Mouse (Mus musculus): ENCODE measurements around the gene Mylk.
A peak's percentile ranks its signal among the peaks of the same experiment; 100 is the strongest.
"Not testable (repeated sequence)": the region's sequence is repeated elsewhere in the genome, so short reads cannot be mapped to it uniquely, and the experiment has no call there.

Gene Mylk

DNA sequence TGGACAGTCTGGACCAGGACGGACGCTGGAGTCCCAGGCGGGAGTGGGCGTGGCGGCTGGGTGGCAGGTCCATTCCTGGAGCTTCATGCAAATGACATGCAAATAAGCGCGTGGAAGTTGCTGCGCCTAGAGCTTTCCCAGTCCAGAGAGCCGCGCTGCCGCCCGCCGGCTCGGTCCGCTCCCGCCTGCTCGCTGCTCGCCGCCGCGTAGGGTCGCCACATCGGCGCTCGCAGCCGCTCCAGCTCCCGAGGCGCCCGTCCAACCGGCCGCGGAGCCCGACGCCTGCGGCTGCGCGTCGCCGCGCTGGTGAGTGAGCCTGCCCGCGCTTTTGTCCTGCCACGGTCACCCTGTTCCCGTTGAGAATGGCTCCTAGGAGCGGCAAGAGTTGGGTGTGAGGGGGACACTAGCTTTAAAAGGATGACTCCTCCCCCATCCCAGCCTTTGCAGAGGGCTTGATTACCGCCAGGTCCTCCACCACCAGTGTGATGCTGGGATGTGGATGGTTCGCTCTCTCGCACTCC is at the start of gene Mylk:
Gene Mylk, plus strand, starts transcription at position 146 of the 521 bp plus-strand sequence.
- no peak for DNase-seq (ENCODE audit: low read depth)

DNA sequence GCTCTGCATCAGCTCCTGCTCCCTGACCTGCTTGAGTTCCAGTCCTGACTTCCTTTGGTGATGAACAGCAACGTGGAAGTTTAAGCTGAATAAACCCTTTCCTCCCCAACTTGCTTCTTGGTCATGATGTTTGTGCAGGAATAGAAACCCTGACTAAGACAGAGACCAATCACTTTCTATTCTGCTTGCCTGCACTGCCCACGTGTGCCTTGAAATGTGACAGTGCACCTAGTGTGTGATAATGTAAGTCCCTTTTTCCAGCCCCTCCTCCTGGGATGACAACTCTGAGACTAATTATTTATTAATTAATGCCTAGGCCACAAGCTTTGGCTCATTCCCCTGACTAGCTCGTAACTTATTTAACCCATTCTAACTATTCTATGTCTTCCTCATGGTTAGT is 46.3 kb upstream of the Mylk start:
- not testable (repeated sequence) for DNase-seq (ENCODE audit: low read depth)

DNA sequence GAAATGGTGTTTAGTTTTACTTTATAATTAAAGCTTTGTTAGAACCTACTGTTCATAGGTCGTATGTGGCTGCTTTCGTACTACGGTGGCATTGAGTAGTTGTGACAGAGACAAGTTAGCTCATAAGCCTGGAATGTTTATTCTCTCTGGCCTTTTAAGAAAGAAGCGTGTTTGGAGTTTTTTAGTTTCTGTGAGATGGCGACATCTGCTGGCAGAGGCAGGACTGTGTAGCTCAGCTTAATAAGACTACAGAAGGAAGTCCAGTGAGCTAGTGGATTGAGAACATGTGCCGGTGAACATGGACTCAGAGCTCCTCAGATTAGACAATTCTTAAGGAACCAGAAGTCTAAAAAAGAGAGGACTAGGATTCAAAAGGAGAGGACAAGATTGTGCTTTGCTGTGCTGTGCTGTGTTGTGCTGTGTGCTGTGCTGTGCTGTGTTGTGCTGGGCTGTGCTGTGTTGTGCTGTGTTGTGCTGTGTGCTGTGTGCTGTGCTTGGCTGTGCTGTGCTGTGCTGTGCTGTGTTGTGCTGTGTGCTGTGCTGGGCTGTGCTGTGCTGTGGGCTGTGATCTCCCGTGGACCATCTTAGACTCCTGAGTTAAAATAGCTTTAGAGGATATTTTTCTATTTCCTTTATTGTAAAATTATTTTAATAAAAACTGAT is 44.7 kb upstream of the Mylk start:
- peak; percentile 91 for DNase-seq (ENCODE audit: low read depth)

DNA sequence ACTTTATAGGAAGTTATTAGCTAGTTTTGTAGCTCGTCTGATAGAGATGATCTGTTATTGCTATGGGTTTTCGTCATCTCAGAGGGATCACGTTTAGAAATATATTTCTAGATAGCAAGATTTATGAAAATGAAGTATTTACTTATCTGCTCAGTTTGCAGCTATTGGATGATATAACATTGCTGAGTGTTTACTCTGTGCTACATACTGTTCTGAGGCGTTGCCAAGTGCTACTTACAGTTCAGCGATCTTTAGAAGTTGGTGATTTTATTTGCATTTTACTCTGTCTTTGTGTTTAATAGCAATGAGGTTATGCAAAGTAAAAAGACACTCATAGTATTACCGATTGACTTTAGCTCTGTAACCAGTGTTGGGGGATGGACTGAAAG is 44.2 kb upstream of the Mylk start:
- DNase-seq (ENCODE audit: low read depth) = no peak

DNA sequence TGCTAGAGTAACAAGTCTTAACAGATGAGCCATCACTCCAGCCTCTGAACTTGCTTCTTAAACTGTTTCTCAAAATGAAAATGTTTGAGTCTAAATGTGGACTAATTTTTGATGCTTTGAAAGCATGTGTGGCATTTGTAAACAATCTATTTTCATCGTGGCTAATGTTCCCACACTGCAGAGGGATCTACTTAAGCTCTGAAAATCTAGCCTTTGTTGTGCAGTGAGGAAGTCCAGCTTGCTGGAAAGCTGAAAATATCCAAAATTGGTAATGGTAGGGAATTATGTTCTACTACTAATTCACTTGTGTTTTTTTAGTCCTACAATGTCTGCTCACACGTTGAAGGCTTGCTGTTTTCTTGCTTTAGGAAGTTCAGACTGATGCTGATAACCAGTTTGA is 39.0 kb upstream of the Mylk start:
- no peak for DNase-seq (ENCODE audit: low read depth)

DNA sequence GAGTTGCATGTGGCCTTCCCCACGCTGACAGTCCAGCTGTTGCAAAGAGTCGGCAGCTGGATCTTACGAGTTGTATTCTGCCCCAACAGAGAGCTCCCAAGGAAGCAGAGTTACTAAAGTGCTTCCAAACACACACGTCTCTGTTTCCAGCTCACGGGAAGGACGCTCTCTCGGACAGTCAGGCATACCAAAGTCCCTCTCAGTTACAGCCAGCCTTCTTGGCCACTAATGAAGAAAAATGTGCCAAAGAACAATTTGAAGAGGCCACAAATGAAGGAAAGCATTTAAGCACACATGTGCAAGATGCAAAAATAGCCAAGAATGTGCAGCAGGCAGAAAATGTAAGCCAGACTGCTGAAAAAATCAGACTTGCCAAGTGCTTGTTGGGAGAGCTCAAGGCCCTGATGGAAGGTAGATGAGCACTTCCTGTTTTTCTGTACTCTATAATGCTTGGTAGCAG is 38.5 kb upstream of the Mylk start:
- no peak for DNase-seq (ENCODE audit: low read depth)

DNA sequence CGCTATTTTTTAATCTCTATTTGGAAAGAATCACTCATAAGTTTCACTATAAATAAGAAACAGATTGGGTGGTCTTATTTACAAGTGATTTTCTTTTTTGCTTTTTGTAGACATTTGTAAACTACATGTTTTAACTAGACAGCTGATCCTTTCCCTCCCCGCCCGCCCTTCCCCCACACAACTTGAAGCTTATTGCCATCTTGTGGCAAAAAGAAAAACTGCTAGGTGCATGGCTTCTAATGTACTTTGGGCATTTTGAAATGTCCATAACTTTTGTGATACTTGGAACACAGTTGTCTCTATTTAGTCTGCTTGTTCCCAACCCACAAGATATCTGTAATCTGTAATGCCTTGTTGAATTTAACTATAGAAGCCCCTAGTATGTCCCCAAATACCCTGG is 33.5 kb upstream of the Mylk start:
- peak; percentile 75 for DNase-seq (ENCODE audit: low read depth)

DNA sequence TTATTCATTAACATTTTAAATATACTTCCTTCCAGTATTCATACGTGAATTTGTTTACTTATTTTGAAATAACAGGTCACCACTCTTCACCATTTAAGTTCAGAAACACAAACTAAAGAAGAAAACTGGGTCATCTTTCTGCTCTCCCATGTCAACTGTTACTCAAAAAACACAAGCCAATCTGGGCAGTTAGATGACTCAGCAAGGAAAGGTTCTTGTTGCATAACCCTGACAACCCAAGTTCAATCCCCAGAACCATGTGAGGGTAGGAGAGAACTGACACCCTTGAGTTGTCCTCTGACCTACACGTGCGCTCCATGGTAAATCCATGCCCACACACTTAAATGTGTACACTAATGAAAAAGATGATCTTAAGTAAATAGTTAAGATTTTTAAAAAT is 19.9 kb upstream of the Mylk start:
- no peak for DNase-seq (ENCODE audit: low read depth)

DNA sequence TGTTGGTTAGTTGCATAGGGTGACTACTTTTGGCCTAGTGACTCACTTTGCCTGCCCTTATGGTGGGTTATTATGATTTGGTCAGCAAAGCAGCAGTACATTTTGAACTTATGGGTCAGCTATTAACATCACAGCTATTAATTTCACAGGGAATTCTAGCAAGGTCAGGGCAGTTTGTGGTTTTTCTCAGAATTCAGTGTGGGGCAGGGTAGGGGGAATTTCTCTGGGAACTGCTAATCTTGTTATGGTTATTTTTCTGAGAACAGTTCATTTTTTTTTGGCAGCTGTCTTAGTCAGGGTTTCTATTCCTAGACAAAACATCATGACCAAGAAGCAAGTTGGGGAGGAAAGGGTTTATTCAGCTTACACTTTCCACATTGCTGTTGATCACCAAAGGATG is 16.4 kb upstream of the Mylk start:
- not testable (repeated sequence) for DNase-seq (ENCODE audit: low read depth)

DNA sequence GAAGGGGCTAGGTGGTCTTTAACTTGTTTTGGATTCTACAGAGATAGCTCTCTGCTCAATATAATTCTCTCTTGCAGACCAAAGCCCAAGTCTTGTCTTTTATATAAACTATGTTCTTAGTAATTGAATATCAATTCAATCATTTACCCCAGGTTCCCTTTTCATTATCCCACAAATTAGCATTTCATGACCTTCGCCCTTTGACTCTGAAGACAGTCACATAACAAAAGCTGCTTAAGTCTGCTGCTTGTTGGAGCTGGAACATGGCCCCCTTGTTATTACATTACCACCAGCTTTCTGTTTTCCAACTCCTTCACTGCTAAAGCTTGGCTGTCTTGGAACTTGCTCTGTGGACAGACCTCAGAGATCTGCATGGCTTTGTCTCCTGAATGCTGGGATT is 15.6 kb upstream of the Mylk start:
- DNase-seq (ENCODE audit: low read depth) = no peak

DNA sequence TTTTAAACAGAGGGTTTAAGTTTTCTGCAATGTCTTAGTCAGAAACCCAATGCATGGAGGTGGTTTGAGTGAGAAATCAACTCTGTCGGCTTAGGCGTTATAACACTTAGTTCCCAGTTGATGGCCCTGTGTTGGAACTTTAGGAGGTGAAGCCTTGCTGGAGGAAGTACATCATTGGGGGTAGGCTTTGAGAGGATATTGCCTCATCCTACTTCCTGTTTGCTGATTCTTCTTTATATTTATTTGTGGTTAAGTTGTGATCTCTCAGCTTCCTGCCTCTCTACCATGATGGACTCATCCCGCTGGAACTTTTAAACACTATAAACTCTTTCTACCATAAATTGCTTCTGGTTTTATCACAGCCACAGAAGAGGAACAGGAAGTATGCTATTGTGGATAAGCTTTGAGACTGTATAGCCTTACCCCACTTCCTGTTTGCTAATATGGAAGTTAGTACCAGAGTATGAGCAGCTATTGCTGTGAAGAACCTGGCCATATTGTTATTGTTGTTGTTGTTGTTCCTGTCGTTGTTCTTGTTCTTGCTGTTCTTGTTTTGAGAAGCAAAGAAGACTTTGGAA is 6.3 kb upstream of the Mylk start:
- DNase-seq (ENCODE audit: low read depth) = no peak

DNA sequence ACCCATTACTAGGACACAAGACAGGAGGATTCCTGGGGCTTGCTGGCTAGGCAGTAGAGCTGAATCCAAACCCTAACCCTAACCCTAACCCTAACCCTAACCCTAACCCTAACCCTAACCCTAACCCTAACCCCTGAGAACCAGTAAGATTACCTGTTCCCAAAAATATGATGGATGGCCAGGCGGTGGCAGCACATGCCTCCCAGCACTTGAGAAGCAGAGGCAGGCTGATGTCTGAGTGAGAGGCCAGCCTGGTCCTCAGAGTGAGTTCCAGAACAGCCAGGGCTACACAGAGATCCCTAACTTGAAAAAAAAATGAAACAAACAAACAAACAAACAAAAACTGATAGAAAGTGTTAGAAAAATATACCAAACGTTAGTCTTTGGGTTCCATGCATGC is 2.1 kb upstream of the Mylk start:
- no peak for DNase-seq (ENCODE audit: low read depth)

DNA sequence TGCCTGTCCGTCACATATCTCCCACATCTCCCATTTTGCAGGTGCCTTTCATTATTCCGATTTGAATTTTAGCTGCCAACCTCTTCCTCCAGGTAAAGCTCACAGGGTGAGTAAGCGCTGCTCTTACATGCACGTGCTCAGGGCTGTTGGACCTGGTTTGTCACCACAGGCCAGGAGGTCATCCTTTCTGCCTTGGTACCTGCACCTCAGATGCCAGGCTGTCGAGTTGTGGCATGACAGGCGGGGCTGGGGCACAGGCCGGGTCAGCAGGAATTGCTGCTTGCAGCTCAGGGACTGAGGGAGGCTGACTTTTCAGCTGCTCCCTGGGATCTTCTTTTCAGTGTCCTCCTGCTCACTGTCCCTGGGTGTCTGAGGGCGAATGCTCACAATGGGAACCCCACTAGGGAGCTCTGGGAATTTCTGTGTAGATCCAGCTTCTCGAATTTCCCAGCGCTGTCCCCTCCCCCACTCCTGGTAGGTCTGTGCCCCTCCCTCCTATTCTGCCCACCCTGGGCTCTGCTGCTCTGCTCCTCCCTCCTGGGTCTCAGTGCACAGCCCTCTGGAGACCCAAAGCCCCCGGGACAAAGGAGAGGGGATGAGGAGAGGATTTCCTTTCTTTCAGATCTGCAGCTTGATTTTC is 3.2 kb downstream of the Mylk start:
- no peak for DNase-seq (ENCODE audit: low read depth)

DNA sequence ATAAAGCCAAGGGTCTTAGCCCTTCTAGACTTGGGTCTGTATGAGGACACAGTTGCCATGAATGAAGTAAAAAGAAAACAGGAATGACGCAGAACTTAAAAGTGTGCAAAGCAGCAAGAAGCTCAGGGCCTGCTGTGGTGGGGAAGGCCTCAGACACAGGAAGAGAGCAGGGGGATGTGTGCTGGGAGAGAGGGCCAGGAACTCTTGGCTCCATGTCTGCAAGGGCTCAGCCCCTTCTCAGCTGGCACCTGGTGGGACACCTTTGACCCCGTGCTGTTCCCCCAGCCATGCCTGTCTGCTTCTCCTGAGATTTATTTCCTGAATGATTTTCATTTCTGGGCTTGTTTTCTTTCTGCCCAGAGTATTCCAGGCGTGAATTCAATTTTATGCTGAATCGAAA is 4.5 kb downstream of the Mylk start:
- no peak for DNase-seq (ENCODE audit: low read depth)

DNA sequence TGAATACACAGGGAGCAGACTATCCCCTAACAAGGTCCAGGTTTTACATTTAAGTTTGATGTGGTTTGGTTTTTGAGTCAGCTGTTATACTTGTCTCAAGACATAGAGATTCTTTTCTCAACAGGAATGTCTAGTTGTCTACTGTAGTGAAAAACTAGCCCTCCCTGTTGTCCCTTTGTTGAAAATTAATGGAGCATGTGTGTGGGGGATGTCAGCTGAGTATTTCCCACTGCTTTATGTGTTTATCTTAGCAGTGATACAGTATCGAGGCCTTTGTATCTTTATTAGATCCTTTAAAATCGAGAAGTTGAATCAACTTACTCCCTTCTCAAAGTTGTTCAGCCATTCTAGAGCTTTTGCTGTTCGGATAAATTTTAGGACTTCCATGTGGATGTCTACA is 7.0 kb downstream of the Mylk start:
- DNase-seq (ENCODE audit: low read depth) = no peak

DNA sequence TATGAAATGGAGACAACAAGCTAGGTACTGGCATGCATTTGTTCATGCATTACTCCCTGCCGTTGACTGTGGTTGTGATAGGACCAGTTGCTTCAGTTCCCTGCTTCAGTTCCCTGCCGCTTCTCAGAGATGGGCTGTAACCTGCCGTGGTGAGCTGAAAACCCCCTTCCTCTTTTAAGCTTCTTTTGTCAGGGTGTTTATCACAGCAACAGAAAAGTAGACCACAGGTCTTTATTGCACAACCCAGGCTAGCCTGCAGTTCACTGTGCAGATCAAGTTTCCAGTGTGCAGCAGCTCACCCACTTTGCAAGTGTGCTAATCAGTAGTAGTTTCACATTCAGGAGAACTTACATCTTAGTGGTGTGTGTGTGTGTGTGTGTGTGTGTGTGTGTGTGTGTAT is 8.0 kb downstream of the Mylk start:
- no peak for DNase-seq (ENCODE audit: low read depth)

DNA sequence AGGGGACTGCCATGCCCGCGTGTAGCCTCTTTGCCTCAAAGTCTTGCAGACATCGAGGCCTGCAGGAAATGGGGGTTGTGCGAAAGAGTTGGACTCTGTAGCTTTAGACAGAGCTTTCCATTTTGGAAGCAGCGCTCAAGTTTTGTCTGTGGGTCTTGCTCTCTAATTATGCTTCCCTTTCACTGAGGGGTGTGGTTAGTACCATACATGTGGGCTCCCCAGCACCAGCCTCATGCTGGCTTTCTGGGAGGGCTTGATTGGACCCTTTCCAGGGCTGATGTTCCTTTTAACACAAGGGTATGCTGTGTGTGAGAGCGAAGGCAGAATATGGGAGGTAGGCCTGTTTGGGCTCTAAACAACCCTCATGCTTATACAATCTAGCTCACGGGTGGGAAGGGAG is 12.0 kb downstream of the Mylk start:
- no peak for DNase-seq (ENCODE audit: low read depth)

DNA sequence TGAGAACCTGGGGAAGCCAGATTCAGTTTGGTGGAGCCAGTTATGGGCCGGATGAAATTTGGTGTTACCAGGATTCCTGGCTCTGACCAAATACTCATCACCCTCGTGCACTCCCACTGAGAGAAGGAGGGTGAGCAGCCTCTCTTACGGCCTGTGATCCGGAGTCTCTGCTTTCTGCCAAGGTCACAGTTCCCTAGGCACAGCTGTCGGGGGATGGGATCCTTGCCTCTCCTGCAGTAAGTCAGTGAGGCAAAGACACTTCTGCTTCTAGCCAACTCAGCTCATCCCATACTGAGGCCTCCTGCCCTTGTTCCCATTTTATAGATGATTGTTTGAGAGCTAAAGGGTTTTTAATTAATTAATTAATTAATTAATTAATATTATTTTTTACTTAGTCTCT is 13.2 kb downstream of the Mylk start:
- no peak for DNase-seq (ENCODE audit: low read depth)

DNA sequence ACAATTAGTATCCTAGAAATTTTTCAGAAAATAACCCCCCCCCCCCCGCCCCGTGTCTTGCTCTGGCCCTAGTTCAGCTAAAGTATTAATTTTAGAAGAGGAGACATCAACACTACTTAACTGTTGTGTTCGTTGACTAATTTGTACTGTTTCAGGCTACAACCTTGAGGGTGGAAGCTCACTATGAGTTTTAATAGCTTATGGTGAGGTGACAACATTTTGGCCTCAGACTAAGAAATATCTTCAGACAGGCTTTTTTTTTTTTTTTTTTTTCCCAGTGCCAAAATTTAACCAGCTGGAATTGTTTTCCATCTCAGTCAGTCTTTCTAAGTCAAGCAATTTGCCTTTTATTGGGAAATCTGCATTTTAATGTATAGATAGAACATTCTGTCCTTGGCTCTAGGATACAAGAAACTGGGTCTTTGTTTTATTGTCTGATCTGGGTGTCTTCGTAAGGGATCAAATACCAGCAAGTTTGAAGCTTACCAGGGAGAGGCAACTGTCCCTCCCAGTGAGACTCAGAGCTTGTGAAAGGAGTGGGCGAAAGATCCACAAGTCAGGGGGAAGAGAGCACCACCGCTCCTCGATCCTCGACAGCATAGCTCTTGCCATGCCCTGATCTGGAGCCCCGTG is 19.1 kb downstream of the Mylk start:
- no peak for DNase-seq (ENCODE audit: low read depth)

DNA sequence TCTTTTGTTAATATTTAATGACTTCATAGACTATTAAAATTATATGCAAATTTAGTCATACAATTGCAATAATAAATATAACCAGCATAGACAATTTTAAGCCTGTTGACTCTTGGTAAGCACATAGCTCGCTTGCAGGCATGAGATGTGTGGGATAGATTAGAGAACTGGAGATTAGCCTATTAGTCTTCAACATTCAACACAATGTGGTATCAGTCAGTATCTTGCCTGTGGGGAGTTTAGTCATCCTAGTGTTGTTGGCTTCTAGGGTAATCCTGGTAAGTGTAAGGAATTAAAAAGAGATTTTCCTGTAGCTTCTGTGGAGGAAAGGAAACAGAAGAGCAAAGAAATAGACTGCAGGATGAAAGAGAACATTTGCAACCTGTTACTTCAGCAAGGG is 20.7 kb downstream of the Mylk start:
- DNase-seq (ENCODE audit: low read depth) = no peak

DNA sequence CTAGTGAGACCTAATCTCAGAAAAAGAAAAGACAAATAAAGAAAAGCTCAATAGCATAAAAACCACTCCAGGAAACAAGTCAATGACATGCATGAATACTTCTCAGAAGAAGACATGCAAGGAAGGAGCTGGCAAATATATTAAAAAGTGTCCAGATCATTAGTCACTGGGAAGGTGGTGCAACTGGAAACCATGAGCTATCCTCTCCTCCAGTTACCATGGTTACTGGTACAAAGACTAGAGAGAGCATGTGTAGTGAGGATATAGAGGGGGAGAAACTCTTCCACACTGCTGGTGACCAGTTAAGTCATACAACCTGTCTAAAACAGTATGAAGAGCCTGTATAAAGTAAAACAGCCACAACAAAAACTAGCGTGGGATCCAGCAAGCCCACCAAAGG is 21.2 kb downstream of the Mylk start:
- DNase-seq (ENCODE audit: low read depth) = no peak

DNA sequence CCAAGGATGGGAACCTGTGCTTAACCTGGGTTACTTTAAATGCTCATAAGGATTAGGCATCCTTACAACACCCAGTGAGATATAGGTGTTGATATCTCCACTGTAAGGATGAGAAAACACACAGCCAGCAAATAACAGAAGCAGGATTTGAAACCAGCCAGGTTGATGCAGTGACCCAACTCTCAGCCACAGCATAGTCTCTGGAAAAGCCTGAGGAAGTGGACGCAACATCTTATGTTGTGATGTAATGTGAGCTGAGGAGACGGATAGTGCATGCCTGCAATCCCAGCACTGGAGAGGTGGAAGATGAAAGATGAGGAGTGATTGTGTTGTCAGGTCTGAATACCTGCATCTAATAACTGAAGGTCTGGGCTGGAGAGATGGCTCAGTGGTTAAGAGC is 22.4 kb downstream of the Mylk start:
- DNase-seq (ENCODE audit: low read depth) = no peak

DNA sequence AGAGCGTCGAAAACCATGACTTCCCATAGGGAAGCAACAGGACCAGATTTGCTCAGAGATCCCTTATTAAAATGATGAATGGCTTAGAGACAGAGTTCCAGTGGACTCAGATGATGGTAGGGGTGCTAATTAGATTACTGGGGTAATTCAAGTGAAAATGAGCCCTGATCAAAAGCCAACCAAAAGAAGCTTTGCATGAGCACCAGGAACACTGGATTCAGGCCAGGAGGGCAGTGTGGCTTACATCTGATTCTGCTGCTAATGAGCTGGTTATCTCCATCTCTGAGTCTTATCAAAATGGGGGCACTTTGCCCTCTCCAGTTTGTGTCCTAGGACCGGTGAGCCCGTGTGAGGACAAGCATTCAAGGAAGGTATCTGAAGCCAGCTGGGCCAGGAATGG is 23.4 kb downstream of the Mylk start:
- DNase-seq (ENCODE audit: low read depth) = no peak

Measured in NIH3T3 (cell line).